Mouse (Mus musculus): ENCODE measurements around the gene Lgi2. TPM values are rescaled to one million over a fixed set of nuclear protein-coding genes. Genes with fewer than 3 reads are reported as not detected.

Lgi2 gene
- total RNA-seq, 2 experiments from 2014 or later, result not detected

GRCm38 (mm10) chr5:52540186-52540585, 26.1 kb downstream of the Lgi2 start:
- ATAC-seq (replicated peaks; ENCODE audit: low FRiP score, poor library complexity, severe bottlenecking), result no peak

DNA sequence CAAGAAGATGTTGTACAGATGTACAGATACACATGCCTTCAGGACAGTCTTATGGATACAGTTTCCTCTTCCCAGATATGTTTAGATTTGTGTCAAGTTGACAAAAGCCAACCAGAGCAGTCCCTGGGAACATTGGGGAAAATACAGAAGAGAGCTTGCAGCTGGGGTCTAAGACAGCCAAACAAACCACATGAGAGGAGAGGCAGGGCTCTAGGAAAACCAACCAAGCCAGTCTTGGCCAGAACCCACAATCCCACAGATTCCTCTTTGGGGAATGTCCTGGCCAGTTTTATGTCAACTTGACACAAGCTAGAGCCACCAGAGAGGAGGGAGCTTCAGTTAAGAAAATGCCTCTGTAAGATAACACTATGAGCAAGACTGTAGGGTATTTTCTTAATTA, 26.8 kb downstream of the Lgi2 start:
- no peak for ATAC-seq (replicated peaks; ENCODE audit: low FRiP score, poor library complexity, severe bottlenecking)

DNA sequence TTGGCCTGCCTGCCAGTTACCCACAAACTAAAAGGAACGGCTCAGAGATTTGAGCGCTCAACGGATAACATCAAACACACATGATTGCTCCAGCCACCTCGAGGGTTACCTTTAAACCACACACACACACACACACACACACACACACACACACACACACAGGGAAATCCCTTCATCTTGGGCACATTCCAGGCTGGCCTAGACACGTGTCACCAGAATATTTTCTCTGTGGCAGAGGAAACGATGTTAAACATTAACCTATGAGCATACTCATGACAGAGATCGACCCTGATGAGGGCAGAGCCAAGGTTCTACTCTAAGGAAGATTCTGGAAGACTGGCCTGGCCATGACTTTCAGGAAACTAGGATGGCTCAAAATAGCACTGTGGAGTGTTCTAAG, 29.2 kb downstream of the Lgi2 start:
- ATAC-seq (replicated peaks; ENCODE audit: low FRiP score, poor library complexity, severe bottlenecking), result no peak

GRCm38 (mm10) chr5:52534798-52535590, 31.3 kb downstream of the Lgi2 start:
- ATAC-seq (replicated peaks; ENCODE audit: low FRiP score, poor library complexity, severe bottlenecking), result no peak

DNA sequence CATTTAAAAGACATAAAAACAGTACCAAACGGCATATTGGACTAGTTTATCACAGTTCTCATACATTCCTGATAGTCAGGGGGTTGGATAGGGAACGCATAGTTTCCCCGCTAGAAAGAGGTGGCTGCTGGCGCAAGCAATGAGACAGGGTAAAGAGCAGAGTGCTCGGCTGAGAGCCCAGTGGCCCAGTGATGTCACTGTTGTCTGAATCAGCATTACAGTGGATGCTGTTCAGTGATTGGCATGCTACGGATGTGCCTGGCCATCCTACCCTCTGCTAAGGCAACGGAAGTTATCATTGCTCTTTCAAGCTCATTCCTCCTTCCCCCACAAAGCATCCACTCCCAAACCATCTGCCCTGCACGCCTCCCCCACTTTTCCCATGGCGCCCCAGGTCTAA, 32.6 kb downstream of the Lgi2 start:
- no peak for ATAC-seq (replicated peaks; ENCODE audit: low FRiP score, poor library complexity, severe bottlenecking)

GRCm38 (mm10) chr5:52528545-52528944, 37.7 kb downstream of the Lgi2 start:
- no peak for ATAC-seq (replicated peaks; ENCODE audit: low FRiP score, poor library complexity, severe bottlenecking)

GRCm38 (mm10) chr5:52526324-52526986, 39.8 kb downstream of the Lgi2 start:
- ATAC-seq (replicated peaks; ENCODE audit: low FRiP score, poor library complexity, severe bottlenecking), result no peak

GRCm38 (mm10) chr5:52524207-52524606, 42.1 kb downstream of the Lgi2 start:
- no peak for ATAC-seq (replicated peaks; ENCODE audit: low FRiP score, poor library complexity, severe bottlenecking)

- ATAC-seq (replicated peaks; ENCODE audit: low FRiP score, poor library complexity, severe bottlenecking), result no peak
Observed at GRCm38 (mm10) chr5:52519921-52520320, 46.3 kb downstream of the Lgi2 start.

- ATAC-seq (replicated peaks; ENCODE audit: low FRiP score, poor library complexity, severe bottlenecking), result no peak
Observed at GRCm38 (mm10) chr5:52516072-52516476, 50.2 kb downstream of the Lgi2 start.

DNA sequence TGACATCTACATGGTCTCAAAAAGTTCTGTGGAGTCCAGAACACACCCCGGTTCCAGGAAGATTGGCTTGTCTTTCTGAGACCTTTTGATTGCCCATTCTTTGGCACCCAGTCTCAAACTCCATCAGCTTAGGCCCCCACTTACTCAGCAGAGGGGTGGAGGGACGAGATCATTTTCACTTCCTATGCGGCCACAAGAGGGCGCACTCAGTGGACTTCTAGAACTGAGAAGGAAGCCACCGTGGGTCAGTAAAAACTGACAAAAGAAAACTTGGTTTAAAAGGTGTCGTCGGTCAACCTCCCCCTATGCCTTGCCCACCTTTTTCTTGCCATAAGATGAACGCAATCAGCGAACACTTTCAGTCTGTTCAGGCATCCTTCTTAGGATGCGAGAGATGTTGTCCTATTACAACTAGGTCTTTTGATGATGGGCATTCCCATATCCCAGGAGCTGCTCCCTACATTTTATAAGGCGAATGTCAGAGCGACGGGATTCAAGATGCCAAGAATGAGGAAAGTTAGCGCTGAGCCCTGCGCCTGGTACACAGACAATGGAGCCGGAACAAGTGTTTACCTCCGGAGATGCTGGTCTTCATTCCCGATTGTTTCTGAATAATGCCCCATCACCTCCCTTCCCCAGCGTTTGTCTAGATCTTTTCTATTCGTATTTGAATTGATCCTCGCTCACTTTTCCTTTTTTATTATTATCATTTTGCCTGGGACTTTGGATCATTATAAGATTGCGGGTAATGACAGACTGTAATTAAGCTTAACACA, 50.8 kb downstream of the Lgi2 start:
- no peak for ATAC-seq (replicated peaks; ENCODE audit: low FRiP score, poor library complexity, severe bottlenecking)

DNA sequence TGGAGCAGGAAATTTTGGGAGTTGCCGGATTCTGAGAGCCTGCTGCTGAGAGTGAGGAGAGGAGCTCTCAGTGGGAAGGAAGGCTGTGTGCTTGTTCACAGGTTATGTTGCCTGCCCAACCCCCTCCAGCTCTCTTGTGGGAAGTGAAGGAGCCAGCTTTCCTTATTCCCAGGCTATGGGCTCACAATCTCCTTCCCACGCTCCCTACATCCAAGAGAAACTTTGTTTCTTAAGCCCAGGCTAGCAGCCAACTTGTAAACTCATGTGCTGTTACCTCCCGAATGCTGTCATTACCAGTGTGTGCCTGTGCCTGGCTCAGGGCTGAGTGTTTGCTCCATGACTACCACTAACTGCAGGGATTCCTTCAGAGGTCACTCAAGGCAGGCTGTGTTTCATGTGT, 55.2 kb downstream of the Lgi2 start:
- no peak for ATAC-seq (replicated peaks; ENCODE audit: low FRiP score, poor library complexity, severe bottlenecking)

DNA sequence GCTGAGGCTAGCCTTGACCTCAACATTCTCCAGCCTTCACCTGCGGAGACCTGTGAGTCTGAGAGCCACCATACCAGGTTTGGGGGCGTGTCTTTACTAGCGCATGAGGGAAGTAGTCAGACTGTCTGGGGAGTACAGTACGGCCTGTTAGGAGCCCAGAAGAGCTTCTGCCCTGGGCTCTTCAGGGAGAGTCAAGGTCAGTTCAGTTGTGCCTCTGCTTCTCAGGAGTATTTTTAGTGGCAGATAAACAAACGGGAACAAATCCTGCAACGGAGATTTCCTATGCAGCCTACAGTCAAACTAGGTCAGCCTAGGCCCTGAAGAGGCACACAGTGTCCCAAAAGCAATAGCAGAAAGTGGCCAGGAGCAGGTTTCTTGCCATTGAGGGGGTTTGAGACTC, 56.8 kb downstream of the Lgi2 start:
- ATAC-seq (replicated peaks; ENCODE audit: low FRiP score, poor library complexity, severe bottlenecking), result no peak

DNA sequence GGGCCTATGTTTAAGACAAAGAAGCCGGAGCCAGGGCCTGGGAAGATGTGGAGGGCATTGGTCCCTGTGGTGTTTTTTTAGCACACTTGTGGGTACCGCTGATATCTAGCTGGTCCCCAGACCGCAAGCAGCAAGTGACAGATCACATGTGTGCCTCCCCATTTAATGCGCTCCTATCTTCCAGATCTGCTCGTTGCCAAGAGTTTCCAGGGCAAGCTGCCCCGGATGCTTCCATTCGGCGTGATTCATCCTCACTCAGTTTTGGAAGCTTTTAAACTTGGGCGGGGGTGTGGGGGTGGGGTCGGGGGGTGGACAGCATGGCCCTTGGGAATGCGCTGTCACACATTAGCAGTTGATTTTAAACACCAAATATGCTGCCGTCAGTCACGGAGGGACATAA, 61.6 kb downstream of the Lgi2 start:
- ATAC-seq (replicated peaks; ENCODE audit: low FRiP score, poor library complexity, severe bottlenecking), result no peak

DNA sequence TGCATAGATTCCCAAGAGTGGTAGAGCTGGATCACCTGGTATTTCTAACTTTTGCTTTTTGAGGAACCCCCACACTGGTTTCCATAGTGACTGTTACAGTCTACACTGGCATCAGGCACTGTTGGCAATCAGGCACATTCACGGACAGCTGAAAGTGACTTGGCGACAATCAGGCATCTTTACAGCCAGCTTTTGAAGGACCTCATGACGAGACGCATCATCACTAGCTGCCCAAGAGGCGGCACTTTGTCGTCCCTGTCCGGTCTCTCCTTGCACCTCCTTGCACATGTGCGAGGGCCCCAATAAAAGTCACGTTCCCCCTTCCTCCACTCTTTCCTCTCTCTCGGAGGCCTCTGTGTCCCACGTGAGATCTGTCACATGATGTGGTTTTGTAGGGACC, 62.1 kb downstream of the Lgi2 start:
- no peak for ATAC-seq (replicated peaks; ENCODE audit: low FRiP score, poor library complexity, severe bottlenecking)

DNA sequence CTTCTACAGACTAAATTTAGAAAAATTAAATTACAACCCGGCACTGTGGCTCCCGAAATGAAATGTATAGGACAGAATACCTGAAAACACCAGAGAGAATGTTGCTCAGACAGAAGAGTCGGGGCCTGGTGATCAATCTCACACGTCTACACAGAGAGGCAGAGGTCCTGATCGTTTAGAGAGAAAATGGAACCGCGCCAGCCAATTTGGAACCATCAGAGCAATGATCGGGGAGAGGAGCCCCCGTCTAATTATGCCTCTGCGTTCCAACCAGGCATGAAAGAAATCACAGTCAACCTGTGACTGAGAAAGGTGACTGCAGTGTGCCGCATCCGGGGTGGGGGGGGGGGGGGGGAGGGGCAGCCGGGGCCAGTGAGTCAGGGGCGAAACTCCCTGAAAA, 70.6 kb downstream of the Lgi2 start:
- ATAC-seq (replicated peaks; ENCODE audit: low FRiP score, poor library complexity, severe bottlenecking), result no peak

DNA sequence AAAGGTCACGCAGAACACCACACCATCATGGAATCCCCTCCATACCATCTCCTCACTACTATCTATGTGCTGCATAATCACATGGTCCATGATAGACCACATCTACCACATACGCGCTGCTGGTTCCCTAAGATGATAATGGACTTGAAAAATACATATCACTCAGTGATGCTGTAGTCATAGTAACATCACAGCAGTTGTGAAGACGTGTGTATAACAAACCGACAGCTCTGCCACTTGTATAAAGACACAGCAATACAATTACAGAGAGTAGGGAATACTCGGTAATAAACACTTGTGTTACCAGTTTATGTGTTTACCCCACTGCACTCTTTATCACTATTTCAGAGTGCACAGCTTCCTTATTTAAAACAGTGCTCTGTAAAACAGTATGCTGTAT, 74.8 kb downstream of the Lgi2 start:
- ATAC-seq (replicated peaks; ENCODE audit: low FRiP score, poor library complexity, severe bottlenecking), result no peak

- no peak for ATAC-seq (replicated peaks; ENCODE audit: low FRiP score, poor library complexity, severe bottlenecking)
Observed at GRCm38 (mm10) chr5:52487559-52488430, 78.5 kb downstream of the Lgi2 start.

Data from erythroid progenitor cell, adult 5-6 weeks (primary cell).